Mouse (Mus musculus) adrenal gland, postnatal 14 days (tissue): Measurements from ENCODE around the gene Sertad1. TPM values are rescaled to one million over a fixed set of nuclear protein-coding genes. Genes with fewer than 3 reads are reported as not detected.

ENCODE experiments used
- DNase-seq: peaks from one replicate; pipeline ENCODE4 v3.0.0; 2021; ENCODE audit warnings: mixed read lengths
- total RNA-seq: library from RNA; stranded (reverse); gene quantifications from 2 replicates; pipeline ENCODE4 v1.2.3, GENCODE M21; 2021

Gene Sertad1
- total RNA-seq, 1 experiment from 2014 or later: 26.3 TPM

GRCm38 (mm10) chr7:27499036-27499435 is 12.3 kb downstream of the Sertad1 start, which contains the start of gene Prx:
TSS of gene Prx (plus strand) at chr7:27499324.
- no peak for DNase-seq

GRCm38 (mm10) chr7:27501620-27502019 is 14.9 kb downstream of the Sertad1 start:
- DNase-seq: peak; percentile 60

- no peak for DNase-seq
Measured at GRCm38 (mm10) chr7:27506765-27507370, 20.2 kb downstream of the Sertad1 start.

GRCm38 (mm10) chr7:27507711-27508647 is 21.3 kb downstream of the Sertad1 start:
- peak; percentile 100 for DNase-seq

GRCm38 (mm10) chr7:27508648-27509005 is 21.9 kb downstream of the Sertad1 start:
- DNase-seq: peak; percentile 84

- no peak for DNase-seq
Measured at GRCm38 (mm10) chr7:27510809-27511208, 24.1 kb downstream of the Sertad1 start.

- no peak for DNase-seq
Measured at GRCm38 (mm10) chr7:27514961-27515360, 28.3 kb downstream of the Sertad1 start.

GRCm38 (mm10) chr7:27518314-27518713 is 31.6 kb downstream of the Sertad1 start:
- no peak for DNase-seq

- DNase-seq: no peak
Measured at GRCm38 (mm10) chr7:27520104-27520503, 33.4 kb downstream of the Sertad1 start.

GRCm38 (mm10) chr7:27520599-27520998 is 33.9 kb downstream of the Sertad1 start:
- no peak for DNase-seq

GRCm38 (mm10) chr7:27522967-27523366 is 36.3 kb downstream of the Sertad1 start, which contains the start of gene Hipk4:
TSS of gene Hipk4 (plus strand) at chr7:27523267.
- no peak for DNase-seq

GRCm38 (mm10) chr7:27523805-27524204 is 37.1 kb downstream of the Sertad1 start:
- no peak for DNase-seq

GRCm38 (mm10) chr7:27526039-27526827 is 39.5 kb downstream of the Sertad1 start:
- peak; percentile 85 for DNase-seq

- DNase-seq: no peak
Measured at GRCm38 (mm10) chr7:27529070-27529469, 42.4 kb downstream of the Sertad1 start.

- DNase-seq: no peak
Measured at GRCm38 (mm10) chr7:27530937-27531336, 44.2 kb downstream of the Sertad1 start.

- DNase-seq: no peak
Measured at GRCm38 (mm10) chr7:27531707-27532106, 45.0 kb downstream of the Sertad1 start.

GRCm38 (mm10) chr7:27532480-27533050 is 45.9 kb downstream of the Sertad1 start:
- DNase-seq: no peak

GRCm38 (mm10) chr7:27535386-27535785 is 48.7 kb downstream of the Sertad1 start:
- no peak for DNase-seq

GRCm38 (mm10) chr7:27536618-27537017 is 49.9 kb downstream of the Sertad1 start:
- no peak for DNase-seq

GRCm38 (mm10) chr7:27537998-27538397 is 51.3 kb downstream of the Sertad1 start:
- no peak for DNase-seq

- DNase-seq: no peak
Measured at GRCm38 (mm10) chr7:27538797-27539196, 52.1 kb downstream of the Sertad1 start.
